ENCODE assay signal across 8 mouse cellular contexts in genomic region chr12:103425729-103426470, GRCm38 (mm10). TPM values are rescaled to one million over a fixed set of nuclear protein-coding genes. Genes with fewer than 3 reads are reported as not detected.
DNase-seq lines count a peak whose midpoint lies in the region; ATAC-seq and TF ChIP-seq lines count a peak whose summit lies in the region.

Gene Ddx24, minus strand, starts transcription at chr12:103425830.

- peak within 1 kb of the TSS; percentile 99 for H3K4me2 ChIP-seq in heart, embryonic 12.5 days
- peak within 1 kb of the TSS; percentile 87 for H3K4me2 ChIP-seq in kidney, postnatal 0 days (ENCODE audit: low read length)
- peak within 1 kb of the TSS; percentile 91 for H3K4me2 ChIP-seq in liver, embryonic 11.5 days
- peak within 1 kb of the TSS; percentile 91 for H3K4me2 ChIP-seq in stomach, embryonic 14.5 days (replicated peaks; ENCODE audit: low read depth, low read length)

- WGBS in heart, embryonic 12.5 days = 1% methylated on average over 33 of the region's 33 CpGs
- WGBS in kidney, postnatal 0 days = 2% methylated on average over 33 of the region's 33 CpGs
- 1% methylated on average over 33 of the region's 33 CpGs for WGBS in liver, embryonic 11.5 days
- under 1% methylated on average over 33 of the region's 33 CpGs for WGBS in stomach, embryonic 14.5 days

- ATAC-seq in erythroid progenitor cell, adult 5-6 weeks (replicated peaks; ENCODE audit: low FRiP score, poor library complexity, severe bottlenecking) = peak; percentile 99
- peak; percentile 100 for ATAC-seq in heart, embryonic 12.5 days (ENCODE audit: insufficient number of reproducible peaks, low FRiP score)
- ATAC-seq in kidney, postnatal 0 days (replicated peaks; ENCODE audit: low FRiP score, low read depth) = peak; percentile 99
- peak; percentile 100 for ATAC-seq in liver, embryonic 11.5 days (replicated peaks; ENCODE audit: low FRiP score)
- peak; percentile 100 for ATAC-seq in stomach, embryonic 14.5 days (ENCODE audit: insufficient number of reproducible peaks, insufficient read depth, low FRiP score, low read depth)

- peak within 1 kb of the TSS; percentile 98 for H3K9ac ChIP-seq in heart, embryonic 12.5 days
- H3K9ac ChIP-seq in kidney, postnatal 0 days (ENCODE audit: low read depth, low read length) = peak within 1 kb of the TSS; percentile 89
- peak within 1 kb of the TSS; percentile 85 for H3K9ac ChIP-seq in liver, embryonic 11.5 days (ENCODE audit: low read depth, low read length)
- peak within 1 kb of the TSS; percentile 74 for H3K9ac ChIP-seq in stomach, embryonic 14.5 days (replicated peaks; ENCODE audit: low read depth, low read length)

- DNase-seq in CD4-positive helper T cell, adult 2 months (ENCODE audit: low read depth, low spot score) = peak; percentile 99
- DNase-seq in brain, embryonic 18.5 days (ENCODE audit: low read depth, low spot score) = peak; percentile 97
- DNase-seq in kidney, postnatal 0 days (ENCODE audit: low spot score) = peak; percentile 100
- peak; percentile 98 for DNase-seq in liver, embryonic 11.5 days (ENCODE audit: low spot score)
- peak; percentile 99 for DNase-seq in naive thymus-derived CD4-positive, alpha-beta T cell, adult 2 months (ENCODE audit: low read depth)

- peak within 1 kb of the TSS; percentile 96 for H3K4me3 ChIP-seq in heart, embryonic 12.5 days
- H3K4me3 ChIP-seq in kidney, postnatal 0 days (replicated peaks; ENCODE audit: low read depth, low read length) = peak within 1 kb of the TSS; percentile 96
- H3K4me3 ChIP-seq in liver, embryonic 11.5 days (ENCODE audit: low read depth, low read length) = peak within 1 kb of the TSS; percentile 85
- H3K4me3 ChIP-seq in stomach, embryonic 14.5 days (ENCODE audit: low read depth, low read length) = peak within 1 kb of the TSS; percentile 95

- H3K27me3 ChIP-seq in heart, embryonic 12.5 days (replicated peaks) = no peaks in the 10 kb centered on the region
- H3K27me3 ChIP-seq in kidney, postnatal 0 days (ENCODE audit: insufficient read depth, low read length) = no peaks in the 10 kb centered on the region
- no peaks in the 10 kb centered on the region for H3K27me3 ChIP-seq in liver, embryonic 11.5 days (replicated peaks; ENCODE audit: control insufficient read depth, insufficient read depth, low read length)
- H3K27me3 ChIP-seq in stomach, embryonic 14.5 days (ENCODE audit: control insufficient read depth, insufficient read depth, low read length) = no peaks in the 10 kb centered on the region

- peak within 1 kb of the TSS; percentile 28; the same call in 1 of the 2 replicates for H3K27ac ChIP-seq in heart, embryonic 12.5 days (ENCODE audit: poor library complexity, severe bottlenecking)
- H3K27ac ChIP-seq in kidney, postnatal 0 days = peak within 1 kb of the TSS; percentile 42; the same call in 1 of the 2 replicates
- H3K27ac ChIP-seq in liver, embryonic 11.5 days (ENCODE audit: low read depth, low read length) = peak within 1 kb of the TSS; percentile 20; the same call in 1 of the 2 replicates
- H3K27ac ChIP-seq in stomach, embryonic 14.5 days (ENCODE audit: low read length) = no peak within 1 kb of the TSS

- TF ChIP-seq CTCF in kidney, postnatal 0 days (IDR thresholded peaks at IDR 0.05; ENCODE audit: low read depth) = peak; percentile 91

- peaks cover 16% of the 10 kb centered on the region for H3K36me3 ChIP-seq in heart, embryonic 12.5 days
- 0 out of 2 replicates have a peak, but pooled peaks cover 12% of the 10 kb centered on the region for H3K36me3 ChIP-seq in kidney, postnatal 0 days (ENCODE audit: insufficient read depth, low read length)
- H3K36me3 ChIP-seq in liver, embryonic 11.5 days (ENCODE audit: control insufficient read depth, insufficient read depth, low read length) = peaks cover 7% of the 10 kb centered on the region
- H3K36me3 ChIP-seq in stomach, embryonic 14.5 days (ENCODE audit: control insufficient read depth, insufficient read depth, low read length) = peaks cover 9% of the 10 kb centered on the region

- H3K9me3 ChIP-seq in heart, embryonic 12.5 days (replicated peaks) = no peaks in the 10 kb centered on the region; the same call in 1 of the 2 replicates
- no peaks in the 10 kb centered on the region for H3K9me3 ChIP-seq in kidney, postnatal 0 days (replicated peaks; ENCODE audit: low read length)
- no peaks in the 10 kb centered on the region for H3K9me3 ChIP-seq in liver, embryonic 11.5 days (ENCODE audit: control insufficient read depth, low read length)
- H3K9me3 ChIP-seq in stomach, embryonic 14.5 days (ENCODE audit: control insufficient read depth, low read depth, low read length) = no peaks in the 10 kb centered on the region

- peaks cover 25% of the 10 kb centered on the region for H3K4me1 ChIP-seq in heart, embryonic 12.5 days (replicated peaks)
- H3K4me1 ChIP-seq in kidney, postnatal 0 days (replicated peaks; ENCODE audit: insufficient read depth, low read length) = 0 out of 2 replicates have a peak, but pooled peaks cover 6% of the 10 kb centered on the region
- peaks cover 25% of the 10 kb centered on the region for H3K4me1 ChIP-seq in liver, embryonic 11.5 days (replicated peaks; ENCODE audit: control insufficient read depth, insufficient read depth, low read length)
- peaks cover 19% of the 10 kb centered on the region for H3K4me1 ChIP-seq in stomach, embryonic 14.5 days (ENCODE audit: control insufficient read depth, insufficient read depth, low read length)

RNA-seq across cellular contexts. Expression of gene Ddx24, which starts in this region (rescaled TPM):
- 41.9 and 51.5 TPM in 2 replicates for total RNA-seq in erythroid progenitor cell, adult 5-6 weeks (2015; ENCODE audit: low replicate concordance)
- total RNA-seq in erythroid progenitor cell, adult 5-6 weeks (2017; ENCODE audit: low replicate concordance) = 61.6 and 62.0 TPM in 2 replicates
- polyA plus RNA-seq in heart, embryonic 12.5 days (2016; fragmentation: Nextera tagmentation; extraction: Ambion mirVana) = 72.3 and 78.7 TPM in 2 replicates
- polyA plus RNA-seq in kidney, postnatal 0 days (2015; fragmentation: Nextera tagmentation; extraction: Ambion mirVana) = 115 and 120 TPM in 2 replicates
- 94.0 and 97.0 TPM in 2 replicates for polyA plus RNA-seq in liver, embryonic 11.5 days (2014; fragmentation: Nextera tagmentation; extraction: Ambion mirVana)
- 89.4 and 91.4 TPM in 2 replicates for polyA plus RNA-seq in stomach, embryonic 14.5 days (2014; fragmentation: Nextera tagmentation; extraction: Ambion mirVana)
